Mouse (Mus musculus) liver, embryonic 15.5 days (tissue): ENCODE measurements around the gene Rasal2. TPM values are rescaled to one million over a fixed set of nuclear protein-coding genes. Genes with fewer than 3 reads are reported as not detected.

Experiments
- ATAC-seq: fragments of 200-750 bp; cut with Nextera tagmentation; 2 replicates; pipeline ENCODE4 v1.8.0; 2017; ENCODE audit warnings: moderate number of reproducible peaks, mild to moderate bottlenecking, moderate library complexity; ENCODE audit not compliant: insufficient read depth
- H3K27ac ChIP-seq: fragments of 300-500 bp; sonication (generic); replicated peaks from 2 replicates; pipeline ENCODE4 v1.5.1; 2015; ENCODE audit warnings: mild to moderate bottlenecking, inconsistent platforms
- H3K27me3 ChIP-seq: fragments of 300-500 bp; sonication (generic); 2 replicates; pipeline ENCODE4 v1.6.1; 2015; ENCODE audit warnings: mild to moderate bottlenecking, inconsistent platforms
- H3K36me3 ChIP-seq: fragments of 300-500 bp; sonication (generic); replicated peaks from 2 replicates; pipeline ENCODE4 v1.6.1; 2015; ENCODE audit warnings: moderate library complexity, mild to moderate bottlenecking, inconsistent platforms
- H3K4me1 ChIP-seq: fragments of 300-500 bp; sonication (generic); replicated peaks from 2 replicates; pipeline ENCODE4 v1.6.1; 2015; ENCODE audit warnings: inconsistent platforms
- H3K4me2 ChIP-seq: fragments of 300-500 bp; sonication (generic); 2 replicates; pipeline ENCODE4 v1.6.1; 2015; ENCODE audit warnings: moderate library complexity, mild to moderate bottlenecking, inconsistent platforms
- H3K4me3 ChIP-seq: fragments of 300-500 bp; sonication (generic); replicated peaks from 2 replicates; pipeline ENCODE4 v1.5.1; 2015; ENCODE audit warnings: mild to moderate bottlenecking, inconsistent platforms
- H3K9ac ChIP-seq: fragments of 300-500 bp; sonication (generic); 2 replicates; pipeline ENCODE4 v1.6.1; 2015; ENCODE audit warnings: moderate library complexity, mild to moderate bottlenecking, inconsistent platforms
- H3K9me3 ChIP-seq: fragments of 300-500 bp; sonication (generic); replicated peaks from 2 replicates; pipeline ENCODE4 v1.6.1; 2016; ENCODE audit warnings: inconsistent platforms
- WGBS: fragments of 180-500 bp; shearing (Covaris S2); methylation state at CpG from one replicate; pipeline ENCODE4 v1.1.7; 2015; ENCODE audit warnings: mixed read lengths; ENCODE audit not compliant: insufficient replicate concordance; 5-methylcytosine and 5-hydroxymethylcytosine counted together
- polyA plus RNA-seq: library from polyadenylated mRNA; unstranded; fragments of >200 nt; fragmentation: Nextera tagmentation; extraction: Ambion mirVana; gene quantifications from 2 replicates; pipeline ENCODE4 v1.2.1, GENCODE M21; 2015

The Rasal2 gene
- polyA plus RNA-seq, 1 experiment from 2014 or later: 2.0 TPM

GRCm38 (mm10) chr1:157448805-157449188 is 36.4 kb upstream of the Rasal2 start:
- Histone ChIP-seq H3K36me3 (no peaks in the 10 kb centered on the region), H3K27me3 (peaks cover 5% of the 10 kb centered on the region; the same call in 1 of the 2 replicates), H3K4me2 (no peak overlapping the region), H3K4me3 (no peak overlapping the region), H3K9ac (no peak overlapping the region), H3K4me1 (peaks cover 19% of the 10 kb centered on the region), H3K9me3 (no peaks in the 10 kb centered on the region), H3K27ac (no peak overlapping the region)
- ATAC-seq: no peak
- WGBS: 38% methylated on average over 5 of the region's 5 CpGs

GRCm38 (mm10) chr1:157448164-157448804 is 35.9 kb upstream of the Rasal2 start:
- no peak overlapping the region for H3K27ac ChIP-seq
- no peaks in the 10 kb centered on the region for H3K9me3 ChIP-seq
- no peak overlapping the region for H3K4me3 ChIP-seq
- H3K4me2 ChIP-seq: no peak overlapping the region
- no peak overlapping the region for H3K9ac ChIP-seq
- no peaks in the 10 kb centered on the region for H3K36me3 ChIP-seq
- 18% methylated on average over 7 of the region's 7 CpGs for WGBS
- peaks cover 19% of the 10 kb centered on the region for H3K4me1 ChIP-seq
- peaks cover 5% of the 10 kb centered on the region; the same call in 1 of the 2 replicates for H3K27me3 ChIP-seq
- no peak for ATAC-seq

- ATAC-seq: no peak
- Histone ChIP-seq H3K27ac (no peak overlapping the region), H3K4me1 (peaks cover 23% of the 10 kb centered on the region), H3K27me3 (peaks cover 5% of the 10 kb centered on the region; the same call in 1 of the 2 replicates), H3K4me2 (no peak overlapping the region), H3K9ac (no peak overlapping the region), H3K9me3 (no peaks in the 10 kb centered on the region), H3K4me3 (no peak overlapping the region), H3K36me3 (no peaks in the 10 kb centered on the region)
- 62% methylated on average over 4 of the region's 4 CpGs for WGBS
These were observed 34.7 kb upstream of the Rasal2 start for GRCm38 (mm10) chr1:157447142-157447541.

GRCm38 (mm10) chr1:157446325-157446724 is 33.9 kb upstream of the Rasal2 start:
- H3K36me3 ChIP-seq: no peaks in the 10 kb centered on the region
- WGBS: 44% methylated on average over 7 of the region's 7 CpGs
- no peak overlapping the region for H3K9ac ChIP-seq
- H3K27me3 ChIP-seq: peaks cover 5% of the 10 kb centered on the region; the same call in 1 of the 2 replicates
- peaks cover 23% of the 10 kb centered on the region for H3K4me1 ChIP-seq
- no peak overlapping the region for H3K4me3 ChIP-seq
- no peak overlapping the region for H3K4me2 ChIP-seq
- ATAC-seq: no peak
- no peaks in the 10 kb centered on the region for H3K9me3 ChIP-seq
- H3K27ac ChIP-seq: no peak overlapping the region

GRCm38 (mm10) chr1:157445398-157445910 is 33.1 kb upstream of the Rasal2 start:
- H3K9ac ChIP-seq: no peak overlapping the region
- ATAC-seq: no peak
- no peak overlapping the region for H3K4me2 ChIP-seq
- peaks cover 5% of the 10 kb centered on the region; the same call in 1 of the 2 replicates for H3K27me3 ChIP-seq
- H3K4me3 ChIP-seq: no peak overlapping the region
- H3K9me3 ChIP-seq: no peaks in the 10 kb centered on the region
- no peaks in the 10 kb centered on the region for H3K36me3 ChIP-seq
- 63% methylated on average over 6 of the region's 6 CpGs for WGBS
- no peak overlapping the region for H3K27ac ChIP-seq
- peaks cover 23% of the 10 kb centered on the region for H3K4me1 ChIP-seq

GRCm38 (mm10) chr1:157444632-157445300 is 32.4 kb upstream of the Rasal2 start:
- Histone ChIP-seq H3K9me3 (no peaks in the 10 kb centered on the region), H3K4me2 (no peak overlapping the region), H3K4me3 (no peak overlapping the region), H3K9ac (no peak overlapping the region), H3K36me3 (no peaks in the 10 kb centered on the region), H3K27me3 (peaks cover 5% of the 10 kb centered on the region; the same call in 1 of the 2 replicates), H3K4me1 (peaks cover 17% of the 10 kb centered on the region), H3K27ac (no peak overlapping the region)
- ATAC-seq: no peak
- 66% methylated on average over 13 of the region's 13 CpGs for WGBS

GRCm38 (mm10) chr1:157443723-157444561 is 31.5 kb upstream of the Rasal2 start:
- H3K4me2 ChIP-seq: peak overlapping the region; percentile 46

GRCm38 (mm10) chr1:157443026-157443722 is 30.8 kb upstream of the Rasal2 start:
- H3K36me3 ChIP-seq: no peaks in the 10 kb centered on the region
- no peak overlapping the region for H3K4me3 ChIP-seq
- ATAC-seq: no peak; the same call in 1 of the 2 replicates
- 0 out of 2 replicates have a peak, but pooled peaks cover 12% of the 10 kb centered on the region for H3K4me1 ChIP-seq
- WGBS: 15% methylated on average over 14 of the region's 14 CpGs
- peak overlapping the region; percentile 46 for H3K4me2 ChIP-seq
- no peak overlapping the region for H3K27ac ChIP-seq
- H3K9me3 ChIP-seq: no peaks in the 10 kb centered on the region
- H3K27me3 ChIP-seq: no peaks in the 10 kb centered on the region; the same call in 1 of the 2 replicates
- H3K9ac ChIP-seq: no peak overlapping the region

More at GRCm38 (mm10) chr1:157443723-157444561, 31.5 kb upstream of the Rasal2 start:
- Histone ChIP-seq H3K36me3 (no peaks in the 10 kb centered on the region), H3K27me3 (no peaks in the 10 kb centered on the region; the same call in 1 of the 2 replicates), H3K4me3 (no peak overlapping the region), H3K27ac (no peak overlapping the region), H3K9me3 (no peaks in the 10 kb centered on the region), H3K9ac (no peak overlapping the region), H3K4me1 (0 out of 2 replicates have a peak, but pooled peaks cover 12% of the 10 kb centered on the region)
- WGBS: 20% methylated on average over 19 of the region's 19 CpGs
- no peak for ATAC-seq

GRCm38 (mm10) chr1:157439973-157440641 is 27.7 kb upstream of the Rasal2 start:
- H3K36me3 ChIP-seq: no peaks in the 10 kb centered on the region
- no peak overlapping the region for H3K4me3 ChIP-seq
- ATAC-seq: no peak
- peak overlapping the region; percentile 4; the same call in 1 of the 2 replicates for H3K4me2 ChIP-seq
- H3K9ac ChIP-seq: no peak overlapping the region
- H3K27me3 ChIP-seq: no peaks in the 10 kb centered on the region
- 0 out of 2 replicates have a peak, but pooled peaks cover 12% of the 10 kb centered on the region for H3K4me1 ChIP-seq
- no peak overlapping the region for H3K27ac ChIP-seq
- WGBS: 31% methylated on average over 14 of the region's 14 CpGs
- no peaks in the 10 kb centered on the region for H3K9me3 ChIP-seq

GRCm38 (mm10) chr1:157439101-157439500 is 26.7 kb upstream of the Rasal2 start:
- Histone ChIP-seq H3K36me3 (no peaks in the 10 kb centered on the region), H3K27ac (no peak overlapping the region), H3K9ac (no peak overlapping the region), H3K27me3 (no peaks in the 10 kb centered on the region), H3K4me2 (no peak overlapping the region), H3K4me1 (0 out of 2 replicates have a peak, but pooled peaks cover 6% of the 10 kb centered on the region), H3K9me3 (no peaks in the 10 kb centered on the region), H3K4me3 (no peak overlapping the region)
- WGBS: 64% methylated on average over 4 of the region's 4 CpGs
- no peak for ATAC-seq
